Mouse (Mus musculus): ENCODE results near the gene Trip6. TPM values are rescaled to one million over a fixed set of nuclear protein-coding genes. Genes with fewer than 3 reads are reported as not detected.
"Not testable (repeated sequence)": the region's sequence is repeated elsewhere in the genome, so short reads cannot be mapped to it uniquely, and the experiment has no call there.

Gene Trip6
- total RNA-seq, 1 experiment = 22.7 TPM

DNA sequence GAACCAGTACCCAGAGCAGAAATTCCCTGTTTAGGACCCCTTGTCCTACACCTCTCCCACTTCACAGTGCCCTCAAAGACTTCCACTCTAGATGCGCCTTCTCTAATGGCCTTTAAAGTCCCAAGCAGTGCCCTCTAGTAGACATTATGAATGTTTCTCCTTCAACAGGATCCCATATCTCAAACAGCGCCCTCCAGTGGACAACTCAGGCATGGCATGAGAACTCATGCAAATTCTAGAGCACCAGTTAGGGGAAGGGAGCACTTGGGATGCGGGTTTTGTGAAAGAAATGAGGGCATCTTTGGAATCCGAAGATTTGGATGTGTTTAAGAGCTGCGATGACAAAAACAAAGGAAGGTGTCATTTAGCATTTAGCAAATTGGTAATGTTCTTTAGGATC, 29.2 kb downstream of the Trip6 start:
- Histone ChIP-seq H3K4me1 (ENCODE audit: control insufficient read depth in 2 of 2, insufficient read depth in 2 of 2, low read length in 2 of 2, poor library complexity in 1 of 2) (peaks cover 0 to 13% of the 10 kb centered on the region in 2 experiments; a peak in 2 of 4 replicates), H3K9me3 (ENCODE audit: control insufficient read depth, insufficient read depth, low read depth, low read length) (no peaks in the 10 kb centered on the region), H3K27ac (ENCODE audit: insufficient read depth, low read depth, low read length, poor library complexity, severe bottlenecking) (no peak overlapping the region), H3K4me3 (ENCODE audit: insufficient read depth in 1 of 2, low read depth in 1 of 2, low read length in 2 of 2, poor library complexity in 1 of 2, severe bottlenecking in 1 of 2) (no peak overlapping the region), H3K36me3 (ENCODE audit: control insufficient read depth, insufficient read depth, low read length, poor library complexity, severe bottlenecking) (no peaks in the 10 kb centered on the region), H3K9ac (ENCODE audit: insufficient read depth, low read depth, low read length, poor library complexity, severe bottlenecking) (no peak overlapping the region)
- no peak for DNase-seq (ENCODE audit: low read depth, low spot score)
- in situ Hi-C loops (cut with MboI; ENCODE audit: low sequenced_read_pairs in 2 of 2, unreplicated experiment in 2 of 2) = no loop called here
- TF ChIP-seq CHD2 (IDR thresholded peaks at IDR 0.05; ENCODE audit: low read depth, low read length) (no peak), ZC3H11A (IDR thresholded peaks at IDR 0.05; ENCODE audit: borderline replicate concordance, low read depth, low read length) (no peak), HCFC1 (IDR thresholded peaks at IDR 0.05; ENCODE audit: borderline replicate concordance, insufficient read depth, low read length) (no peak), MAFK (IDR thresholded peaks at IDR 0.05; ENCODE audit: insufficient read depth, low read depth, low read length) (no peak), ZNF384 (IDR thresholded peaks at IDR 0.05; ENCODE audit: low read depth, low read length) (no peak)

DNA sequence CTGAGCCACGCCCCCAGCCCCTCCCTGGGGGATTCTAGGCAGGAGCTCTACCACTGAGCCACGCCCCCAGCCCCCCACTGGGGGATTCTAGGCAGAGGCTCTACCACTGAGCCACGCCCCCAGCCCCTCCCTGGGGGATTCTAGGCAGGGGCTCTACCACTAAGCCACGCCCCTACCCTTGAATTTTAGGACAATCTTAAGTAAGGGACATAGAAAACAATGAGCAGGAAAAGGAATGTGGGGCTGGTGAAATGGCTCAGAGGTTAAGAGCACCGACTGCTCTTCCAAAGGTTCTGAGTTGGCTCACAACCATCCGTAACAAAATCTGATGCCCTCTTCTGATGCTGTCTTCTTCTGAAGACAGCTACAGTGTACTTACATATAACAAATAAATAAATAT, 29.8 kb downstream of the Trip6 start:
- in situ Hi-C loops (cut with MboI; ENCODE audit: low sequenced_read_pairs in 2 of 2, unreplicated experiment in 2 of 2); H3K36me3 ChIP-seq (ENCODE audit: control insufficient read depth, insufficient read depth, low read length, poor library complexity, severe bottlenecking); DNase-seq (ENCODE audit: low read depth, low spot score); H3K27ac ChIP-seq (ENCODE audit: insufficient read depth, low read depth, low read length, poor library complexity, severe bottlenecking); H3K4me1 ChIP-seq (ENCODE audit: control insufficient read depth in 2 of 2, insufficient read depth in 2 of 2, low read length in 2 of 2, poor library complexity in 1 of 2); H3K9me3 ChIP-seq (ENCODE audit: control insufficient read depth, insufficient read depth, low read depth, low read length); H3K9ac ChIP-seq (ENCODE audit: insufficient read depth, low read depth, low read length, poor library complexity, severe bottlenecking); H3K4me3 ChIP-seq (ENCODE audit: insufficient read depth in 1 of 2, low read depth in 1 of 2, low read length in 2 of 2, poor library complexity in 1 of 2, severe bottlenecking in 1 of 2): not testable (repeated sequence)

DNA sequence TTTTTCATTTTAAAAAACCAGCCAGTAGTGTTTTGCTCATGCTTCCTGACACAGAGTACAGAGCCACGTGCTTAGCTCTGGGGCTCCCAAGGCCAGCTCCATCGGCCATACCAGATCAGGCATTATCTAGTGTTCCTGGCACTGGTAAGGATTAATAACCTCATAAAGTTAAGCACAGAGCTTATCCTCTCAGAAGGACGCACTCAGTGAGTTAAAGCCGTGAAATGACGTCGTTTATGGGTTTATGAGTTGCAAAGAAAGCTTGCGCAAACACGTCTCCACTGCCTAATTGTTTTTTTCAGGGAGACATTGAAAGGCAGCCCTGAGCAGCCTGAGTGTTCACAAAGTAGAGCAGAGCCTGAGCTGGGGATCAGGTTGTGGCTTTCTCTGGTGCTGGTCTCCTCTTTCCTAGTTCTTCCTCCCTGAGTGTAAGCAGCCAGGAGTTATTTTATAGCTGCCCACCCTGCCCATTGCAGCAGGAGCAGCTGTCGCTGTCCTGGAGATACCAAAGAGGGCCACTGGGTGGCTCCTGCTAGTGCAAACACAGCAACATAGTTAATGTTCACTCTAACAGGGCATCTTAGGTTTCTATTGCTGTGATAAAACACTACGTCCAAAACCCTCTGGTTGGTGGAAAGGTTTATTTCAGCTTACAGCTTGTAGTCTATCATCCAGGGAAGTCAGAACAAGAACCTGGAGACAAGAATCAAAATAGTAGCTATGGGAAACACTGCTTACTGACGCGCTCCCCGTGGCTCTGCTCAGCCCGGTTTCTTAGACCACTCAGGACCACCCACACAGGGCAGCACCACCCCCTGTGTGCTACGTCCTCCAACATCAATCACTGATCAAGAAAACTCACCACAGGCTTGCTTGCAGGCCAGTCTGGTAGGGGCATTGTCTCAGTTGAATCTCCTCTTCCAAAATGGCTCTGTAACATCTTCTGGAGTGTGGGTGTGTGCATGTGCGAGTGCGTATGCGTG, 36.6 kb downstream of the Trip6 start:
- Histone ChIP-seq H3K4me1 (ENCODE audit: control insufficient read depth in 2 of 2, insufficient read depth in 2 of 2, low read length in 2 of 2, poor library complexity in 1 of 2) (no peaks in the 10 kb centered on the region), H3K4me3 (ENCODE audit: insufficient read depth in 1 of 2, low read depth in 1 of 2, low read length in 2 of 2, poor library complexity in 1 of 2, severe bottlenecking in 1 of 2) (no peak overlapping the region), H3K9ac (ENCODE audit: insufficient read depth, low read depth, low read length, poor library complexity, severe bottlenecking) (no peak overlapping the region), H3K27ac (ENCODE audit: insufficient read depth, low read depth, low read length, poor library complexity, severe bottlenecking) (no peak overlapping the region), H3K36me3 (ENCODE audit: control insufficient read depth, insufficient read depth, low read length, poor library complexity, severe bottlenecking) (no peaks in the 10 kb centered on the region), H3K9me3 (ENCODE audit: control insufficient read depth, insufficient read depth, low read depth, low read length) (no peaks in the 10 kb centered on the region)
- in situ Hi-C loops (cut with MboI; ENCODE audit: low sequenced_read_pairs in 2 of 2, unreplicated experiment in 2 of 2) = no loop called here
- no peak for TF ChIP-seq MAFK (IDR thresholded peaks at IDR 0.05; ENCODE audit: insufficient read depth, low read depth, low read length)
- TF ChIP-seq CHD2 (IDR thresholded peaks at IDR 0.05; ENCODE audit: low read depth, low read length) = no peak
- no peak for TF ChIP-seq ZNF384 (IDR thresholded peaks at IDR 0.05; ENCODE audit: low read depth, low read length)
- no peak for TF ChIP-seq ZC3H11A (IDR thresholded peaks at IDR 0.05; ENCODE audit: borderline replicate concordance, low read depth, low read length)
- TF ChIP-seq HCFC1 (IDR thresholded peaks at IDR 0.05; ENCODE audit: borderline replicate concordance, insufficient read depth, low read length) = no peak
- DNase-seq (ENCODE audit: low read depth, low spot score) = no peak

DNA sequence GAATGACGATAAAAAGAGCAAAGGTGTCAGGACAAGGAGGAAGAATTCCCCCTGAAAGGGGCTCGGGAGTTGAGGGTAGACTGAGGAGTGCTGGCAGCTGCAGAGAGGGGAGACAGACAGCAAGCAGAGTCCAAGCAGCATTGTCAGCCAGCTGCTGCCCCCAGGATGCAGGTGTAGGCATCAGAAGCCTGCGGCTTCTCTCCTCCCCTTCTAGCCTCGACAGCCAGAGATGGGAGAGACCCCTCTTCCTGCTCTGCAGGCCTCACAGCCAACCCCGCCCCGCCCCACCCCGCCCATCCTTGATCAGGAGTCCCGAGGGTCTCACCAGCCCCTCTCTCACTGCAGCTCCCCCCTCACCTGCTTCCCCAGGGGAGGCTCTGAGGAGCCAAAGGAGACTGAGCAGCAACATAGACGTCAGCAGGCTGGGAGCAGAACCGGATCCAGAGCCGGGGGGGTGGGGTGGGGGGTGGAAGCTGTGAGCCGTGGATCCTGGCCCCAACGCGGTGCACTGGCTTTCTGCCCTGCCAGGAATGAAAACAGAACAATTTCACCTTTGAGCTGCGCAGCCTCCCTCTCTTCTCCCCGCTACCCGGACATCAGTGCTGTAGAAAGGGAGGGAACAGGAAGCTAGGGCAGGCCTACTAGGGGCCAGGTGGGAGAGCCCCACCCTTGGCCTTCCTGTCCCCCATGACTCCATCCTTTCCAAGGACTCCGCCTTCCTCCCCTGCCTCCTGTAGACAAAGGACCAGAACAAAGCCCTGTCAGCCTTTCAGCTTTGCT, 45.9 kb downstream of the Trip6 start:
- no peaks in the 10 kb centered on the region for H3K9me3 ChIP-seq (ENCODE audit: control insufficient read depth, insufficient read depth, low read depth, low read length)
- peak overlapping the region; percentile 40; the same call in 1 of the 2 replicates for H3K27ac ChIP-seq (ENCODE audit: insufficient read depth, low read depth, low read length, poor library complexity, severe bottlenecking)
- TF ChIP-seq ZC3H11A (IDR thresholded peaks at IDR 0.05; ENCODE audit: borderline replicate concordance, low read depth, low read length) (no peak), ZNF384 (IDR thresholded peaks at IDR 0.05; ENCODE audit: low read depth, low read length) (no peak), HCFC1 (IDR thresholded peaks at IDR 0.05; ENCODE audit: borderline replicate concordance, insufficient read depth, low read length) (no peak)
- H3K36me3 ChIP-seq (ENCODE audit: control insufficient read depth, insufficient read depth, low read length, poor library complexity, severe bottlenecking) = no peaks in the 10 kb centered on the region
- peak overlapping the region; percentile 27 to 44 for H3K4me3 ChIP-seq (ENCODE audit: insufficient read depth in 1 of 2, low read depth in 1 of 2, low read length in 2 of 2, poor library complexity in 1 of 2, severe bottlenecking in 1 of 2)
- in situ Hi-C loops (cut with MboI; ENCODE audit: low sequenced_read_pairs in 2 of 2, unreplicated experiment in 2 of 2) = no loop called here
- no peak for DNase-seq (ENCODE audit: low read depth, low spot score)
- H3K4me1 ChIP-seq (ENCODE audit: control insufficient read depth in 2 of 2, insufficient read depth in 2 of 2, low read length in 2 of 2, poor library complexity in 1 of 2) = no peaks in the 10 kb centered on the region; a peak in 1 of 4 replicates
- peak overlapping the region; percentile 17; the same call in 1 of the 2 replicates for H3K9ac ChIP-seq (ENCODE audit: insufficient read depth, low read depth, low read length, poor library complexity, severe bottlenecking)

Data from ES-E14 (cell line).